Mouse (Mus musculus) kidney, embryonic 14.5 days (tissue): ENCODE results near the gene Kcnj6. TPM values are rescaled to one million over a fixed set of nuclear protein-coding genes. Genes with fewer than 3 reads are reported as not detected.

Experiments
- ATAC-seq: fragments of 200-750 bp; cut with Nextera tagmentation; 2 replicates; pipeline ENCODE4 v1.8.0; 2017; ENCODE audit warnings: moderate number of reproducible peaks, mild to moderate bottlenecking, moderate TSS enrichment, moderate library complexity; ENCODE audit not compliant: low FRiP score, low TSS enrichment
- H3K27ac ChIP-seq: fragments of 300-500 bp; sonication (generic); 2 replicates; pipeline ENCODE4 v1.5.1; 2014; ENCODE audit warnings: low read depth, mild to moderate bottlenecking, low read length, moderate library complexity, mixed read lengths
- H3K27me3 ChIP-seq: fragments of 300-500 bp; sonication (generic); 2 replicates; pipeline ENCODE4 v1.6.1; 2014; ENCODE audit warnings: mild to moderate bottlenecking, low read length; ENCODE audit not compliant: control insufficient read depth, insufficient read depth
- H3K36me3 ChIP-seq: fragments of 300-500 bp; sonication (generic); 2 replicates; pipeline ENCODE4 v1.6.1; 2014; ENCODE audit warnings: low read length, mixed read lengths; ENCODE audit not compliant: control insufficient read depth, insufficient read depth
- H3K4me1 ChIP-seq: fragments of 300-500 bp; sonication (generic); 2 replicates; pipeline ENCODE4 v1.6.1; 2014; ENCODE audit warnings: low read length, mixed read lengths; ENCODE audit not compliant: control insufficient read depth, insufficient read depth
- H3K4me2 ChIP-seq: fragments of 300-500 bp; sonication (generic); replicated peaks from 2 replicates; pipeline ENCODE4 v1.6.1; 2014; ENCODE audit warnings: low read depth, mild to moderate bottlenecking, low read length
- H3K4me3 ChIP-seq: fragments of 300-500 bp; sonication (generic); 2 replicates; pipeline ENCODE4 v1.5.1; 2014; ENCODE audit warnings: mild to moderate bottlenecking, low read length
- H3K9ac ChIP-seq: fragments of 300-500 bp; sonication (generic); 2 replicates; pipeline ENCODE4 v1.6.1; 2014; ENCODE audit warnings: low read depth, mild to moderate bottlenecking, low read length, moderate library complexity
- H3K9me3 ChIP-seq: fragments of 300-500 bp; sonication (generic); 2 replicates; pipeline ENCODE4 v1.6.1; 2016; ENCODE audit warnings: low read length; ENCODE audit not compliant: control insufficient read depth
- WGBS: fragments of 180-500 bp; shearing (Covaris S2); extraction: QIAGEN DNeasy Blood & Tissue Kit; methylation state at CpG from one replicate; pipeline ENCODE4 v1.1.7; 2014; 5-methylcytosine and 5-hydroxymethylcytosine counted together
- polyA plus RNA-seq: library from polyadenylated mRNA; unstranded; fragments of >200 nt; fragmentation: Nextera tagmentation; extraction: Ambion mirVana; gene quantifications from 2 replicates; pipeline ENCODE4 v1.2.1, GENCODE M21; 2014

Gene Kcnj6
- polyA plus RNA-seq = not detected in 2 replicates

- no peaks in the 10 kb centered on the region for H3K36me3 ChIP-seq
- no peak within 1 kb of the TSS for H3K9ac ChIP-seq
- peaks cover 29% of the 10 kb centered on the region for H3K27me3 ChIP-seq
- under 1% methylated on average over 43 of the region's 43 CpGs for WGBS
- no peak; the same call in 1 of the 2 replicates for ATAC-seq
- no peaks in the 10 kb centered on the region for H3K9me3 ChIP-seq
- peak within 1 kb of the TSS; percentile 25 for H3K4me3 ChIP-seq
- H3K4me1 ChIP-seq = no peaks in the 10 kb centered on the region
- H3K4me2 ChIP-seq = peak within 1 kb of the TSS; percentile 34
- H3K27ac ChIP-seq = no peak within 1 kb of the TSS
Observed at GRCm38 (mm10) chr16:94997340-94997849, at the start of gene Kcnj6. Kcnj6 (minus strand) TSS chr16:94997701.

- no peaks in the 10 kb centered on the region for H3K4me1 ChIP-seq
- no peak overlapping the region for H3K4me2 ChIP-seq
- H3K27ac ChIP-seq = no peak overlapping the region
- H3K27me3 ChIP-seq = no peaks in the 10 kb centered on the region
- no peak for ATAC-seq
- H3K9me3 ChIP-seq = no peaks in the 10 kb centered on the region
- 62% methylated on average over 3 of the region's 3 CpGs for WGBS
- no peak overlapping the region for H3K9ac ChIP-seq
- H3K36me3 ChIP-seq = no peaks in the 10 kb centered on the region
- no peak overlapping the region for H3K4me3 ChIP-seq
Observed at GRCm38 (mm10) chr16:95009937-95010336, 12.4 kb upstream of the Kcnj6 start.

DNA sequence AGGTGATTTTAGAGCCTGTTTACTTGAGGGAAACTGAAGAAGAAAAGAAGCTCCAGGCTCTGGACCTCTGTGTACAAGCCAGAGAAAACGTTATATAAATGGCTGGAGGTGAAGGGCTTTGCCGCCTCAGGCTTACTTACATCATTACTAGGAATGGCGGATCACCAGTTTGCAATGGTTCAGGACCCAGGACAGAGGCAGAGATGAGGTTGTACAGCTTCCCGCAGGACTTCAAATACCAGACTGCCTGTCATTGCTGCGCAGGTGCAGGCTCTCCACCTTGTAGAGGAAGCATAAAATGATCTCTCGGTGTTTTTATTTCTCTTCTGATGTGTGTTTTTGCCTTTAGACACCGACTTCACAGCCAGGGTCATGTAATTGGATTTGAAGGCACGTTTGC is 7.1 kb upstream of the Kcnj6 start:
- Histone ChIP-seq H3K4me2 (no peak overlapping the region), H3K4me1 (no peaks in the 10 kb centered on the region), H3K9ac (no peak overlapping the region), H3K9me3 (no peaks in the 10 kb centered on the region), H3K36me3 (no peaks in the 10 kb centered on the region), H3K27ac (no peak overlapping the region), H3K4me3 (no peak overlapping the region), H3K27me3 (no peaks in the 10 kb centered on the region)
- WGBS = 28% methylated on average over 8 of the region's 8 CpGs
- ATAC-seq = no peak

GRCm38 (mm10) chr16:94999551-94999950 is 2.0 kb upstream of the Kcnj6 start:
- Histone ChIP-seq H3K9me3 (no peaks in the 10 kb centered on the region), H3K9ac (no peak overlapping the region), H3K4me1 (no peaks in the 10 kb centered on the region), H3K4me3 (no peak overlapping the region), H3K27me3 (peaks cover 27% of the 10 kb centered on the region), H3K4me2 (no peak overlapping the region), H3K36me3 (no peaks in the 10 kb centered on the region), H3K27ac (no peak overlapping the region)
- WGBS = 53% methylated on average over 5 of the region's 5 CpGs
- ATAC-seq = no peak

DNA sequence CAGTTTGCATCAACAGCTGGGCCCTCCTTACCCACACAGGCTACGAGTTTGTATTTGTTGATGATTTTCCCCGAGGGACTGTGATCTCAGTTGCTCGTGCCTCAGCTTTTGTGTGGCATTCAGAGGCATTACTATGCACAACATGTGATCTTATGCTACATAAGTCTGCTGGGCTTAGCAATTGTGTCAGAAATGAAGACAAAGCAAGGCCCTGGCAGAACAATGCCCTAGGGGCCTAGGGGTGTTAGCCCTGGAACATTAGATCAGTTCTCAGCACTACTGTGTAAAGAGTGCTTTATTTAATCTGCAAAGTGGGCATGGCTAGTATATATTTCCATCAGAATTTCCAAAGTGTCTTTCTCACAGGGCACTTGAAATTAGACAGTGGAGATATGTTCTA is 1.5 kb upstream of the Kcnj6 start:
- 79% methylated on average over 3 of the region's 3 CpGs for WGBS
- Histone ChIP-seq H3K36me3 (no peaks in the 10 kb centered on the region), H3K4me1 (no peaks in the 10 kb centered on the region), H3K4me3 (no peak overlapping the region), H3K4me2 (no peak overlapping the region), H3K9me3 (no peaks in the 10 kb centered on the region), H3K9ac (no peak overlapping the region), H3K27me3 (peaks cover 27% of the 10 kb centered on the region), H3K27ac (no peak overlapping the region)
- ATAC-seq = no peak

- no peak for ATAC-seq
- Histone ChIP-seq H3K9me3 (no peaks in the 10 kb centered on the region), H3K4me2 (no peak overlapping the region), H3K27ac (no peak overlapping the region), H3K4me1 (no peaks in the 10 kb centered on the region), H3K36me3 (no peaks in the 10 kb centered on the region), H3K27me3 (peaks cover 29% of the 10 kb centered on the region), H3K9ac (no peak overlapping the region), H3K4me3 (no peak overlapping the region)
- WGBS = 14% methylated on average over 16 of the region's 16 CpGs
Observed at GRCm38 (mm10) chr16:94996791-94997281, 665 bp downstream of the Kcnj6 start.

DNA sequence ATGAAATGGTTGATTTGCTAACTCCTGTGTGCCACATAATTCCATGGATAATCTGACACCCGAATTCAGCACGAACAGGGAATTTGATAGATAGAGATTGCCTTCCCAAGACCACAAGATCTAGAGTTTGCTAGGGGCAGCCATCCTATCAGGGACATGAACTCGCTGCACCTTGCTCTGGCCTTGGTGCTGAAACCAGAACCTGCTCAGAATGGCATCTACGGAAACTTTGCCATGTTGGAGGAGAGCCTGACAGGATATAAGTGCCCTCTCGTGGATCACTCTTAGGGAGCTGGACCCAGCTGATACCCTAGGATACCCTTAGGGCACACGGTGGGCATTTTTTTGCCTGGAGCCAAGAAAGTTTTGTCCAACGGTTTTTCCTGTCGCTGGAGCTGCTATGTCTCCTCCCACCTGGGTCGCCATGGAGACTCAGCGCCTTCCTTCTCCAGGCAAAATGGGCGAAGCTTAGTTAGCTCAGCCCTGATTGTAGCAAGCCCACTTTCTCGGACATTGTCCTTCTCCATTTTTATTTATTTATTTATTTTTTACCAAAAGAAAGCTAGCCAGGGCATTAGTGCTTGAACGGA is 1.9 kb downstream of the Kcnj6 start:
- H3K36me3 ChIP-seq = no peaks in the 10 kb centered on the region
- peaks cover 29% of the 10 kb centered on the region for H3K27me3 ChIP-seq
- no peak overlapping the region for H3K4me3 ChIP-seq
- no peaks in the 10 kb centered on the region for H3K9me3 ChIP-seq
- H3K4me1 ChIP-seq = no peaks in the 10 kb centered on the region
- no peak overlapping the region for H3K9ac ChIP-seq
- H3K4me2 ChIP-seq = no peak overlapping the region
- WGBS = 16% methylated on average over 13 of the region's 13 CpGs
- H3K27ac ChIP-seq = no peak overlapping the region
- ATAC-seq = no peak

GRCm38 (mm10) chr16:94994924-94995323 is 2.6 kb downstream of the Kcnj6 start:
- no peak overlapping the region for H3K4me3 ChIP-seq
- no peaks in the 10 kb centered on the region for H3K9me3 ChIP-seq
- H3K4me2 ChIP-seq = no peak overlapping the region
- no peak overlapping the region for H3K27ac ChIP-seq
- no peak for ATAC-seq
- peaks cover 29% of the 10 kb centered on the region for H3K27me3 ChIP-seq
- H3K4me1 ChIP-seq = no peaks in the 10 kb centered on the region
- 78% methylated on average over 4 of the region's 4 CpGs for WGBS
- H3K9ac ChIP-seq = no peak overlapping the region
- H3K36me3 ChIP-seq = no peaks in the 10 kb centered on the region

GRCm38 (mm10) chr16:94994148-94994547 is 3.4 kb downstream of the Kcnj6 start:
- Histone ChIP-seq H3K27ac (no peak overlapping the region), H3K9ac (no peak overlapping the region), H3K4me1 (no peaks in the 10 kb centered on the region), H3K27me3 (peaks cover 29% of the 10 kb centered on the region), H3K4me2 (no peak overlapping the region), H3K4me3 (no peak overlapping the region), H3K9me3 (no peaks in the 10 kb centered on the region), H3K36me3 (no peaks in the 10 kb centered on the region)
- ATAC-seq = no peak
- 85% methylated on average over 3 of the region's 3 CpGs for WGBS
